Mouse (Mus musculus) neural tube, embryonic 10.5 days (tissue): ENCODE results near the gene Rnf213.

Source experiments
- DNase-seq: peaks from one replicate; pipeline ENCODE4 v3.0.0-alpha.2; 2017; ENCODE audit warnings: low spot score; ENCODE audit errors: extremely low spot score

The Rnf213 gene

DNA sequence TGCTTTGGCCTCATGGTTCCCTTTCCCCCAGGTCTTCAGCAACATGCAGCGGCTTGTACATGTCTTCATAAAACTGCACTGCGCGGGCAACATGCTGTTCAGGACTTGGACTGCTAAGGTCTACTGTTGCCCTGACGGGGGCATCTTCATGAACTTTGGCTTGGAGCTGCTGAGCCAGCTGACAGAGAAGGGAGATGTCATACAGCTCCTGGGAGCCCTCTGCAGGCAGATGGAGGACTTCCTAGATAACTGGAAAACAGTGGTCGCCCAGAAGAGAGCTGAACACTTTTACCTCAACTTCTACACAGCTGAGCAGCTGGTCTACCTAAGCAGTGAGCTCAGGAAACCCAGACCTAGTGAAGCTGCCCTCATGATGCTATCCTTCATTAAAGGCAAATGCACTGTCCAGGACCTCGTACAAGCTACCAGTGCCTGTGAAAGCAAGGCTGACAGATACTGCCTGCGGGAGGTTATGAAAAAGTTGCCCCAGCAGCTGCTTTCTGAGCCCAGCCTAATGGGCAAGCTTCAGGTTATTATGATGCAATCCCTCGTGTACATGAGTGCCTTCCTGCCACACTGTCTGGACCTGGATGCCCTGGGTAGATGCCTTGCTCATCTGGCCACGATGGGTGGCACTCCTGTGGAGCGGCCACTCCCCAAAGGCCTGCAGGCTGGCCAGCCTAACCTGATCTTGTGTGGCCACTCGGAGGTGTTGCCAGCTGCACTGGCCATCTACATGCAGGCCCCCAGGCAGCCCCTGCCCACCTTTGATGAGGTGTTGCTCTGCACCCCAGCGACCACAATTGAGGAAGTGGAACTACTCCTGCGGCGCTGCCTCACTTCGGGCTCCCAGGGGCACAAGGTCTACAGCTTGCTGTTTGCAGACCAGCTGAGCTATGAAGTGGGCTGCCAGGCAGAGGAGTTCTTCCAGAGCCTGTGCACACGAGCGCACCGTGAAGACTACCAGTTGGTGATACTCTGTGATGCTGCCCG lies 43.3 kb downstream of the Rnf213 start:
- DNase-seq: peak; percentile 15

DNA sequence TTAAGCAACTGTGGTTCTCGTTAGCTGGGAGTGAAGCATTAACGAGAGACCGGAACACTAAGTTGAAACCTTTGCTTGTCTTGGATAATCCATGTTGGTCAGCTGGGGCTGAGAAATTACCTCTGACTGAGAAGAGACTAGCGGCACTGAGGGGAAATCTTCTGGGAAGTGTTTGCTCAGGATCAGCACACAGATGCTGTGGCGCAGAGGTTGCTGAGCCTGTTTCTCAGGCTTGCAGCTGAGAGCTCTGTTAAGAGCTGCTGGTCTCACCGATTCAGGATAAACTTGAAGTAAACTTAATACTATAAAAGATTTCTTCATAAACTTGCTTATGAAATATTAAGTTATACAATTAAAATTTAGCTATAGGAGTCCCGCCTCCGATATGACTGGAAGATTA lies 45.9 kb downstream of the Rnf213 start:
- no peak for DNase-seq

DNA sequence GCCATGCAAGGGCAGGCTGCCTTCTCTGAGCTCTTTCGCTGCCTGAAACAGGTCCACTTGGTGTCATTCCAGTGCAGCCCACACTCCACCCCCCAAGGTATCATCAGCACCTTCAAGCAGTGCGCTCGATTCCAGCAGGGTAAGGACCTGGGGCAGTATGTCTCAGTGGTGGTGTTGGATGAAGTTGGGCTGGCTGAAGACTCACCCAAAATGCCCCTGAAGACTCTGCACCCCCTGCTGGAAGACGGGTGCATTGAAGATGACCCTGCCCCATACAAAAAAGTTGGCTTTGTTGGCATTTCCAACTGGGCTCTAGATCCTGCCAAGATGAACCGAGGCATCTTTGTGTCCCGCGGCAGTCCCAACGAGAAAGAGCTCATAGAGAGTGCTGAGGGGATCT lies 49.3 kb downstream of the Rnf213 start:
- no peak for DNase-seq

DNA sequence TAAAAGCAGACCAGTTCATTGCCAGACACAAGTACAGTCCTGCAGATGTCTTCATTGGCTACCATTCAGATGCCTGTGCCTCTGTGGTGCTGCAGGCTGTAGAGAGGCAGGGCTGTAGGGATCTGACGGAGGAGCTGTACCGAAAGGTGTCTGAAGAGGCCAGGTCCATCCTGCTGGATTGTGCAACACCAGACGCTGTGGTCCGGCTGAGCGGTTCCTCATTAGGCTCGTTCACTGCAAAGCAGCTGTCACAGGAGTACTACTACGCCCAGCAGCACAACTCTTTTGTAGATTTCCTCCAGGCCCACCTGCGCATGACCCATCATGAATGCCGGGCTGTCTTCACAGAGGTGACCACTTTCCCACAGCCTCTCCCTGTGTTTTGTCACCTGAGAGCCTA lies 50.5 kb downstream of the Rnf213 start:
- DNase-seq: no peak

DNA sequence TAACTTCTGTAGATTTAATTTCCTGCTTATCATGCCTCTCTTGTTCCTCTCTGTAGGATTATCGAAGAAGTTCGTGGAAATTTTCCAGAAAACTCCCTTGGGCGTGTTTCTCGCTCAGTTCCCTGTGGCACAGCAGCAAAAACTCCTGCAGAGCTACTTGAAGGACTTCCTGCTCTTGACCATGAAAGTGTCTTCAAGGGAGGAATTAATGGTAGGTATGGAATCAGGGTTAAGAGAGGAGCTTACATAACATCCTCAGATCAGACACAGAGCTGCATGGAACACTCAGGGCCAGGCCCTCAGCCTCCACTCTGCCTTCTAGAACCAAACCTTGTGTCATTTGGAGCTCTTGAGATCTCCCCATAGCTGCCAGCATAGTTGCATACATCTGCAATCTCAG lies 63.2 kb downstream of the Rnf213 start:
- no peak for DNase-seq

DNA sequence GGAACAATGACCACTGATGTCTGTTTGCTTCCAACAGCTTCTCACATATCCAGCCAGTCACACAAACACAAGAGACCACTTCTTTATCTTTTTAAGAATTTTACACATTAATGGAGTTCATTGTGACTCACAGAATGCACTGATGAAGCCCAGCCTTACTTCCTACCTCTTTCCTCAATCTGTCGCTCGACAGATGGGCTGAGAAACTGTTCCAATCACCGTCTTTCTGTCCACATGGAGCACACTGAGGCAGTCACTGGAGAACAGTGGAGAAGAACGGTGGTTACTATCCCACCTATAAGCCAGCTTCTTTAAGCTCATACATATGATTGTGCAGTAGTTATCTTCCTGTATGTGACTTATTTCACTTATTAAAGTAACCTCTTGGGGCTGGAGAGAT lies 85.0 kb downstream of the Rnf213 start:
- DNase-seq: no peak

DNA sequence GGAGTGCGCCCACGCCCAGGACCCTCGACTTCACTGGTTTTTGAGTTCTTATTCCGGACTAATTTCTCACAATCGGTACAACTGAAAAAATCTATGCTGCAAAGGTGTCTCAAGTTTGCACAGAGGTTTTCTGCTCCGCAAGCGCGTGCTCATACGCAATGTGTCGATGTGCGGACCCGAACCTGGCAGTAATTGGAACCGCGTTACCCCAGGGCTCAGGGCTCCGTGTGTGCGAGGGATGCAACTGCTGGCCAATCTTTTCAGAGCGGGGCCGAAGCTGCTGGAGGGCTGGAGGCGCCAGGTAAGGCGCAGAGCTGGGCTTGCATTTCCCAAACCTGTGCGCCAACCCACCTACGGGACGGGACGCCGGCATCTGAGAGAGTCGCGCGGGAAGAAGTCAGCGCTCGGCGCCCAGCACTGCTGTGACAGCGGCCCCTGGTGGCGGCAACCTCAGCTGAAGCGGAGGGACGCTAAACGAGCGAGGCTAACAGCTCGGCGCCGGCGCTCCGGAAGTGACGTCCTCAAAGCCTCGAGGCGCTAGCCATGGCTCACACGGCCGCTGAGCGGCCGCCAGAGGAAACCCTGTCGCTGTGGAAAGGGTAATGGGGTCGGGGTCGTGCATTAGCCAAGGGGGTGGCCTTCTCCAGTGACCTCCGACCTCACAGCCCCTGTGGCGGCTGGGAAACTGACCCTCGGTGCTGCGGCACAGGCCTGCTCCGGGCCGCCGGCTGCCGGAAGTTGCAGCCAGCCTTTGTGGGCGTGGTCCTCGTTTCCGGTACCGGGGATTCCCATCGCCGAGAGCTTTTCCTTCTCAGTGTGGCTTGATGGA lies 98.2 kb downstream of the Rnf213 start, which contains the start of gene Endov:
TSS of gene Endov (plus strand) at position 487 of the 829 bp plus-strand sequence.
- peak; percentile 100 for DNase-seq

DNA sequence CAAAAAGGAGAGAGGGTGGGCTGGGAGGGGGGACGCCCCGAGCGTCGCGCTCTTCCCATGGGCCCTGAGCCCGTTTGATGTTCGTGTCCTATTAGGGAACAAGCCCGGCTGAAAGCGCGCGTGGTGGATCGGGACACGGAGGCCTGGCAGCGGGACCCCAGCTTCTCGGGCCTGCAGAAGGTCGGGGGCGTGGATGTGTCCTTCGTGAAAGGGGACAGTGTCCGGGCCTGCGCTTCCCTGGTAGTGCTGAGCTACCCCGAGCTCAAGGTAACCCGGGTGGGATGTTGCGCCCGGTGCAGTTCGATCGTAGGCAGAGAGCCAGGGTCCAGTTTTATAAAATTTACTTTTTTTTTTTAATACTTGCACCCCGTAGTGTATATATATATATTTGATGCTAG lies 98.8 kb downstream of the Rnf213 start:
- no peak for DNase-seq

DNA sequence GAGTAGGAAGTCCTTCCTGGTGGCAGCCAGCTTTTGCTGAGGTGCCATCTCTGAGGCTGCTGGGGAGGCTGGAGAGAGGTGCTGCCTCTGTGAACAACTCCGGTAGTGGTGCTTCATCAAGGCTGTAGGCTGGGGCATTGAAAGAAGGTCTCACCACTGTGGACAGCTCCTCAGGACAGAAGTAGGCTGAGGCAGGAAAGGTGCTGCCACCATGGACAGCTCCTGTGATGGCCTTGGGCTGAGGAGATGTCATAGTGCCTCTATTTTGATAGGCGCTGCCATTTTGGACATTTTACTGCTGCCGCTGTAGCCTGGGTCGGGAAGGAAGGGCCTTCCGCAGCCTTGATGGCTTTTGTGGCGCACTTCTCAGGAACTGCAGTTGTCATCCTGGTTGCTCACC lies 99.9 kb downstream of the Rnf213 start:
- DNase-seq: no peak

DNA sequence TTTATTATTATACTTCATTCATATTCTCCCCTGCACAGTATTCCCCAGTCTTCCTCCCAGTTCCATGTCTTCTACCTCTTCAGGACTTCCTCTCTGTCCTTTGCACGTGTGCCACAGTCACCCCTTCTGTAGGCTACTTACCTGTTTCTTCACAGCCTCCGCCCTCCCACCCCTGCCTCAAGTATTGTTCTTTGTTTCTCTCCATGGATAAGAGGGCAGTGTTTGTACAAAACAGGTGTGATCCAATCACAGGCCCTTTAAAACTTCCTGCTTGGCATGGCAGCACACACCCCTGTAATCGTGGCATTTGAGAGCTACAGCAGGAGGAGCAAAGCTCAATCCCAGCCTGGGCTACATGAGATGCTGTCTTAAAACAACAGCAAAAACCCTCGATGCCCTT lies 100.6 kb downstream of the Rnf213 start:
- no peak for DNase-seq

DNA sequence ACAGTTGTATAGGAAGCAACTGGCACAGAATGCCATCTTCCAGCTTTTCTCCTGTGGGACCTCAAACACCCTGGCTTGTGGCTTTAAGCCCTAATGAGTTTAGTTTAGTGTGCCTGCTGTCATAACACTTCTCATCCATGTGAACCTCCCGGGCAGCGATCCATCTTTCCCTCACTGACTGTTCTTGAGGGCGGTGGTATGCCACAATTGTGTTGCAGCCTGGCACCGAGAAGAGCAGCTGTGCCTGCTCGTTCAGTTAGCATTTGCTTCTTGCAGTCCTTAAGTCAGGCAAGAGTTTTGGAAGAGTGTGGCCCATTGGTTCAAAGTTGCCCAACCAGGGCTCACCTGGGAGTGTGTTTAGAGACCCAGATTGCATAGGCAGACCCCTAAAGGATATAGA lies 103.2 kb downstream of the Rnf213 start:
- DNase-seq: no peak

DNA sequence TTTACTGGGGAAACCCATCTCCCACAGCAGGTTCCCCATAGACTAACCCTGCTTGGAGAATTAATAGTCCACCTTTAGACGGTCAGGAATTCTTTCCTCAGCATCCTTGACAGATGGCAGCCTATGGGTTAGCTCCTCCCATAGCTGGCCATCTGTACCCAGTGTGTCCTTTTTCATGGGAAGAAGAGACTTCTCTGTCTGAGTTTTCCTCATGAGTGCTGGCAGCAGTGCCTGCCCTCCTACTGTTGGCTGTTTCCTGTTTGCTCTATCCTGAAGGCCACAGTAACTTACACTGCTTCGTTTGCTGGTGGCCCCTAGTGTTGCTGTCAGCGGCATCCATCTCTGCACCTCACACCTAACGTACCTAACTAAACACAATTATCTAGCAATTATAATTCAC lies 104.6 kb downstream of the Rnf213 start:
- DNase-seq: no peak

DNA sequence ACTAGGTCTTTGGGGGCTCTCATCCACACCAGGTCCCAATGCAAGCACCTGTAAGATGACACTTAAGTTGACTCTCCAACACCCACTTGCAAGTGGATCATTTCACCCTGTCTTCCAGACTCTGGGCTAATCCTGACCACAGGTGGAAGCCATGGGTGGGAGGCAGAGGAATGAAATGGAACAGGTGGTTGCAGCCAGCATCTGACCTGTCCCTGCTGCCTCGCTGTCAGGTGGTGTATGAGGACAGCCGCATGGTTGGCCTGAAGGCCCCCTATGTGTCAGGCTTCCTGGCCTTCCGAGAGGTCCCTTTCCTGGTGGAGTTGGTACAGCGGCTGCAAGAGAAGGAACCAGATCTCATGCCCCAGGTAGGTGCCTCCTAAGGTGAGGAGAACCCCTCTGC lies 106.4 kb downstream of the Rnf213 start:
- no peak for DNase-seq

DNA sequence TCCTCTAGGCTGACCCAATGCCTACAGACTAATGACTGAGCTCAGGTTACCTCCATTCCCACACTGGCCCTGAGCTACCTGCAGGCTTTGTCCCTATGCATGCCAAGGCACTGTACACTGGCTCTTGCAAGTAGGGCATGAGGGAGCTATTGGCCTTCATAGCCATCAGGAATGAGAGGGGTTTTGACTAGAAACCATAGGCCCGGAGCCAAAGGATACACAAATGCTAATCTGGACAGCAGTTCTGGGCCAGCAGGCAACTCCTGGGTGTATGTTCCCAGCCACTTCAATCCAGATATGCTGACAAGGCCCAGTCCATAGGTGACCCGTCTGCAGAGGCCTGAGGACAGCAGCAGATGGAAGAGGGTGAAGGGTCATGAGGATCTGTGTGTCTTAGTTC lies 107.1 kb downstream of the Rnf213 start:
- DNase-seq: no peak

DNA sequence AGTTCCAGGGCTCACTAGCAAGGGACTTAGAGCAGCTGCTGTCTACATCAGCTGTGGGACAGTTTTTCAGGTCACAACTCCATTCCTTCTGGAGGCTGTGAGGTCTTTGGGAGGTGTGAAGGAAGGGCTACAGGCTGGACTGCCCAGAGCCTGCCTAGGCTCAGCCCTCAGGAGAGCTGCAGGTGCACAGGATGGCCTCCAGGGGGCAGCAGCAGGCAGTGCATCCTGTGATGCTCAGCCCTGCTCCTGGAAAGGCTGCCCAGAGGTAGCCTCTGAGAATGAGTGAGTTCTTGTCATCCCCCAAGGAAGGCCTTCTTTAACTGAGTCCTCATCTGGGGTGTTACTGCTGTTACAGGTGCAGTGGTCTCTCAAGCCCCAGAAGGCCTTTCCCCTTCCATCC lies 110.8 kb downstream of the Rnf213 start:
- peak; percentile 80 for DNase-seq

DNA sequence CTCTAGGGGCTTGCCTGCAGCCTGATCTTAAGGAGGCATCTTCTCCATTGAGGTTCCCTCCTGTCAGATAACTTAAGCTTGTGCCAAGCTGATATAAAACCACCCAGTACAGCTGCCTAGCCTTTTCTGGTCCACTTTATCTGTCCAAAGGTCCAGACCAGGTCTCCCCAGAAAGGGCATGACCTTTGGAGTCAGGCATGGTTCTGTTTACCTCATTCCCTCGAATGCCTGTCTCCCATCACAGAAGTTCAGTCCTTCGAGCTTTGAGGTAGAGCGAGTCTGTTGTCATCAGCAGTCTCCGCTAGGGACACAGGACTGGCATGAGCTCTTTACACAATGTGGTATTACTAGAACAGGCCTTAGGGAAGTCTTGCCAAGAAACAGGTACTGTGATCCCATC lies 113.5 kb downstream of the Rnf213 start:
- no peak for DNase-seq

DNA sequence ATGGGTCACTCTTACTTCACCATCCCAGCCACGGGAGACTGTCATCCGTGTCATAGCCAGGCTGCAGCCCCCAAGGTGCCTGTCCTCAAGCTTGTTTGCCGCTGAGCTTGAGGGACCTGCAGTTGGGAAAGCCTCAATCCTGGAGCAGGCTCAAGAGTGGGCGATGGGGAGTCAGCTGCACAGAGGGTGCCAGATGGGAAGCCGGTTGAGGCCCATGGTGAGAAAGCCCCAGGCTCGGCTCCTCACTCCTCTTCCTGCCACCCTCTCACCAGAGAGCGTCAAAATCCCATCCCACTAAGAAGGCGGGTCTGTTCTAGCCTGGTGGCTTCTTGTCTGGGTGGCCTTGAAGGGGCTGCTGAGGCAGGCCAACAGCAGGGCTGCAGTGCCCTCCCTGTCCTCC lies 114.9 kb downstream of the Rnf213 start:
- no peak for DNase-seq

DNA sequence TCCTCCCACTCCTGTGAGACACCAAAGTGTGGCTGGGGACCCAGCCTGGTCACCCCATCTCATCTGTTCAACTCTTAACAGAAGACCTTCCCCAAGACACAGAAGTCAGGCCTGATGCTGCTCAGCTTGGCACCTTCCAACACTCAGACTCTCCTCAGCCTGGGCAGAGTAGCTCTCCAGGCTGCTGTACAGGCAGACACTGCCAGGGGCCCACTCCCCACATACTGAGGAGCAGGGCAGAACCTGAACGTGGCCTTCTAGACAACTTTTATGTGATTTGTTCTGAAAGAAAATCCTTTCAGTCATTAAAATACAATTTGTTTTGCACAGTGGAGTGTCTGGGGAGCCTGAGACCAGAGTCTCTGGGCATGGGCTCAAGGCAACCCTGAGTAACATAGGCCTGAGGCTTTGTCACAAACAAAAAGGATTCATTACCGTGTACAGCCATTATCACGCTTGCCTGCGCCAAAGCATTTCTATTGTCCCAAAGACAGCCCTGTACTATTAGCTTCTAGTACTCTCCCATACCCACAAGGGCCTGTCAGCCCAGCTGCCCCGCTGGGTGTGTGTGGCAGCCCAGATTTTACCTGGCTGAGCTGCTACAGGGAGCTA lies 116.4 kb downstream of the Rnf213 start:
- no peak for DNase-seq

DNA sequence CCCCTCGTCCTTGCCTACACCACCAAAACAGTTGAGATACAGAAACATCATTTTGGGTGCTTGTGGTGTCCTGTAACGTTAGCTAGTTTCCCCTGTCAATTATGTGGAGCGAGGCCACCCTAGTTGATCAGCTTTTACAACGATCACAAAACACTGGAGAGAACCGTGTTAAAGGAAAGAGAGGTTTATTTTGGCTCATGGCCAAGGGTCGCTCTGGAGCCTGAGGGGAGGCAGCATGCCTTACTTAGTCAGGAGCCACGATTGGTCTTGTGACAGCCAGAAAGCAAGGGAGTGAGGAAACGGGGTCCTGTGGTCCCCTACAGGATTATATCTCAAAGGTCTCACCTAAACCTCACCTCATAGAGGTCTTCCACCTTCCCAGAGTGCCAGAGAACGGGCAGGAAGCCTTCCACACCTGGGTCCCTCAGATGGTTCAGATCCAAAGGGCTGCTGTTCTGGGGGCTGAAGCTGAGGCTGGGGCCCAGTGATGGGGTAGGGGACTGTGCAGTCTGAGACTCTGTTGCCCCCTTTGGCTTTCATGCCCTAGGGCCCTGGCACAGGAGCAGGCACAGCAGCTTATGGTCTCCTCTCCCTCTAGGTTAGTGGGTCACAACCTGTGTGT lies 120.2 kb downstream of the Rnf213 start:
- DNase-seq: no peak

DNA sequence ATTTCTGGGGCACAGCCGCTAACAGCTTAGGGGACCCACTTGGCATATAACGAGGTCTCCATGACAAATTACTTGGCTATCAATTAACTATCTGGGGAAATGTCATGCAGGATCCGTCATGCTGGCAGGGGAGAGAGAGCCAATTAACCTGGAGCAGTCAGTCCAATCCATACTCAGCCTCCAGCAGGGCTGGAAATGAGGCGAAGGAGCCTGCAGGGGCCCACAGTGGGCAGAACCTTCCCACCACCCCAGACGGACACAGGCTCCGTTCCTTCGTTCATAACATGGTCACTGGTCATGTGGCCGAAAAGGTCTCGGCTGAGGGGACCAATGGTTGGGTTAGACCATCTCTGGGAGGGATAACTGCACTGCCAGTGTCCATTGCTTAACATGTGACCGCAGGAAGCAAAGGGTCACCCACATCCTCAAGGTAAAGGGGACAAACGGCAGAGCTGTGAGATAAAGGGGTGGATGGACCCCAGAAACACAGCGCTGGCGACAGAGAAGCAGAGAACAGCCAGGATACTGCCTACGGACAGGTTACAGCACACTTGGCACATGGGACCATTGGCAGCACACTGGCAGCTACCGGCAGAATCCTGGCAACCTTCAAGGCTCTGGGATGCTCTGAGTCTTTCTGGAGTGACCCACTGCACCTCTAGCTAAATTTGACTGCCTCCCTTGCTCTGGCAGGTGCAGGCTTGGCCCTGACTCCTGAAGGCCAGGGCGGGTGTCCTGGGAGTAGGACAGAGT lies 121.4 kb downstream of the Rnf213 start:
- no peak for DNase-seq
